Mouse (Mus musculus) central nervous system, embryonic 18 days (tissue): ENCODE measurements around the gene Kcnh3. TPM values are rescaled to one million over a fixed set of nuclear protein-coding genes. Genes with fewer than 3 reads are reported as not detected.

ENCODE experiments used
- polyA plus RNA-seq: library from polyadenylated mRNA; depleted of rRNA; stranded (reverse); fragments of >200 nt; gene quantifications from 2 replicates; pipeline ENCODE4 v1.2.3, GENCODE M21; 2012; rRNA removed

The Kcnh3 gene
- polyA plus RNA-seq, result 12.2 and 12.6 TPM in 2 replicates

DNA sequence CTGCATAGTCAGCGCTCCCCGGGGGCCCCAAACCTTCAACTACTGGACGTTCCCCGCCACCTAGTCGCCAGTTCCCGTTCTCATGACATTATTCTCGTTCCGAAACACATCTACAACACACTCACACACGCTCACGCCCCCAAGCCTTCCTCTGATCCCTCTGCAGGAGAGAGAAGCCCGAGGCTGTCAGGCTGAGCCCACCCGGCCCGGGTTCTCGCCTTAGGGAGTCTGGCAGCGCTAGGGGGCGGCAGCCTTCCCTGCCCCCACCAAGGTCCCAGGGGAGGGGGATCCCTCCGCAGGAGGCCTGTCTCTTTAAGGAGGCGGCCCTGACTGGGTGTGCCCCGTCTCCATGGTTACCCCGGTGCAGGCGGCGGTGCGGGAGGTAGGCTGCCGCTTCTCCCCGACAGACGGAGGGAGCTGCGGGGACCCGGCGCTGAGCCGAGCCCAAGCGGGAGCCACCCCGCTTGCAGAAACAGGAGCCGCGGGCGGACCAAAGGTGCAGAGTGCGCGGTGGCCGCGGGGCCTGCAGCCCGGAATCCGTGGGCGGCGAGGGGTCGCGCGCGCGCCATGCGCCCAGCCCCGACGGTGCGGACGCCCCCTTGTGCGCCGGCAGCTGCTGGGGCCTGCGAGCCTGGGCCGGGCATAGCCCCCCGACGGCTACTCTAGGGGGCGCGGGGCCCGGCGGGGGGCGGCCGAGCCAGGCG is at the start of gene Kcnh3:
Gene Kcnh3, plus strand, starts transcription at position 654 of the 704 bp plus-strand sequence.

GRCm38 (mm10) chr15:99251626-99252380 is 27.1 kb downstream of the Kcnh3 start, which contains the start of gene Mcrs1:
Gene Mcrs1 (minus strand): TSS chr15:99251961.

Other genes starting within 250 kb of the Kcnh3 start
- 32.6 and 36.8 TPM in 2 replicates for gene Tuba1c, start 195.0 kb upstream of the Kcnh3 start, polyA plus RNA-seq
- gene Prph, start 169.7 kb upstream of the Kcnh3 start, polyA plus RNA-seq, result 7.2 and 58.2 TPM in 2 replicates
- gene Troap, start 150.3 kb upstream of the Kcnh3 start, polyA plus RNA-seq, result 5.7 and 7.4 TPM in 2 replicates
- gene C1ql4, start 137.0 kb upstream of the Kcnh3 start, polyA plus RNA-seq, result 4.2 and 4.5 TPM in 2 replicates
- gene Dnajc22, start 131.7 kb upstream of the Kcnh3 start, polyA plus RNA-seq, result 0.54 and 0.68 TPM in 2 replicates
- gene Spats2, start 98.9 kb upstream of the Kcnh3 start, polyA plus RNA-seq, result 37.9 and 39.9 TPM in 2 replicates
- gene Mcrs1, start 27.1 kb downstream of the Kcnh3 start, polyA plus RNA-seq, result 142 and 145 TPM in 2 replicates
- 181 and 191 TPM in 2 replicates for gene Prpf40b, start 70.2 kb downstream of the Kcnh3 start, polyA plus RNA-seq
- 0.58 and 0.78 TPM in 2 replicates for gene Fam186b, start 71.0 kb downstream of the Kcnh3 start, polyA plus RNA-seq
- 21.3 and 22.4 TPM in 2 replicates for gene Fmnl3, start 145.6 kb downstream of the Kcnh3 start, polyA plus RNA-seq
- gene Tmbim6, start 168.0 kb downstream of the Kcnh3 start, polyA plus RNA-seq, result 211 and 217 TPM in 2 replicates
- gene Nckap5l, start 232.9 kb downstream of the Kcnh3 start, polyA plus RNA-seq, result 15.9 and 17.0 TPM in 2 replicates
- 10.5 and 11.0 TPM in 2 replicates for gene Bcdin3d, start 249.9 kb downstream of the Kcnh3 start, polyA plus RNA-seq